Mouse (Mus musculus) thymus, adult 2 months (tissue): ENCODE measurements at regions not wholly inside any gene's neighbourhood (a gene's known extent, or its start where the extent isn't known, plus 50 kb on each side); places are given as distances from the start of the nearest gene placed in this dataset.

Experiments used
- CTCF ChIP-seq: fragments of 200-500 bp; IDR thresholded peaks from 2 replicates; pipeline ENCODE4 v1.5.1; 2012; ENCODE audit warnings: mild to moderate bottlenecking, control low read depth, low read length, moderate library complexity, borderline replicate concordance; ENCODE audit not compliant: control insufficient read depth, poor library complexity, insufficient read depth; ENCODE audit errors: extremely low read depth
- POLR2A ChIP-seq: fragments of 200-500 bp; IDR thresholded peaks from 2 replicates; pipeline ENCODE4 v1.6.1; 2012; ENCODE audit warnings: mild to moderate bottlenecking, low read length, control low read depth, moderate library complexity; ENCODE audit not compliant: control insufficient read depth, poor library complexity, insufficient read depth; ENCODE audit errors: extremely low read depth

DNA sequence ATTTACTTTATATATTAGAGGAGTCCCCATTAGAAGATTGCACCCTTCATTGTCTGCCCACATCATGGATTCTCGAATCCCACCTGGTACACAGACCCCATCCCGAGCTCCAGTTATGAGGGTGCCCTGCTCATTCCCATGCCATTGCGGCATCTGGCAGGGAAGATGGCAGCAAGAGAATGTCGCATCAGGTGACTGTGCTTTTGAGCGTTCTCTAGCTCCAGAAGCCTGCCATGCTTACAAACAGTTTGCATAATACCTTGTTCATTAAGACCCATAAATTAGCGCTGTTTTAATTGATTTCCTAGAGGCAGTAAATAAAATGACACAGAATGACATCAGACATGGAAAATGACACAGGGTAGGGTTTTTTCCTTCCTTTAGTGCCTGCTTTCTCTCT lies 398.0 kb upstream of the Igfbp7 start:
- TF ChIP-seq POLR2A (no peak), CTCF (no peak)
